Mouse (Mus musculus): Measurements from ENCODE around the gene Gpr107.
A peak's percentile ranks its signal among the peaks of the same experiment; 100 is the strongest.

The Gpr107 gene

GRCm38 (mm10) chr2:31151892-31152812 is at the start of gene Gpr107:
Gene Gpr107, plus strand, starts transcription at chr2:31152316.
- peak; percentile 62 to 87 for DNase-seq (ENCODE audit: low spot score in 2 of 2)

GRCm38 (mm10) chr2:31103321-31103720 is 48.8 kb upstream of the Gpr107 start:
- no peak for DNase-seq (ENCODE audit: low spot score in 2 of 2)

- no peak for DNase-seq (ENCODE audit: low spot score in 2 of 2)
Measured at GRCm38 (mm10) chr2:31105279-31105678, 46.8 kb upstream of the Gpr107 start.

GRCm38 (mm10) chr2:31106004-31106403 is 46.1 kb upstream of the Gpr107 start:
- DNase-seq (ENCODE audit: low spot score in 2 of 2): no peak

- no peak for DNase-seq (ENCODE audit: low spot score in 2 of 2)
Measured at GRCm38 (mm10) chr2:31106621-31107320, 45.3 kb upstream of the Gpr107 start.

- no peak for DNase-seq (ENCODE audit: low spot score in 2 of 2)
Measured at GRCm38 (mm10) chr2:31108186-31108585, 43.9 kb upstream of the Gpr107 start.

- DNase-seq (ENCODE audit: low spot score in 2 of 2): no peak
Measured at GRCm38 (mm10) chr2:31109960-31110548, 42.1 kb upstream of the Gpr107 start.

GRCm38 (mm10) chr2:31111685-31112084 is 40.4 kb upstream of the Gpr107 start:
- DNase-seq (ENCODE audit: low spot score in 2 of 2): no peak

- DNase-seq (ENCODE audit: low spot score in 2 of 2): no peak
Measured at GRCm38 (mm10) chr2:31114205-31114604, 37.9 kb upstream of the Gpr107 start.

- DNase-seq (ENCODE audit: low spot score in 2 of 2): no peak
Measured at GRCm38 (mm10) chr2:31115091-31115942, 36.8 kb upstream of the Gpr107 start.

- DNase-seq (ENCODE audit: low spot score in 2 of 2): no peak
Measured at GRCm38 (mm10) chr2:31115943-31116731, 36.0 kb upstream of the Gpr107 start.

- DNase-seq (ENCODE audit: low spot score in 2 of 2): no peak
Measured at GRCm38 (mm10) chr2:31118211-31118610, 33.9 kb upstream of the Gpr107 start.

- DNase-seq (ENCODE audit: low spot score in 2 of 2): no peak
Measured at GRCm38 (mm10) chr2:31118639-31119380, 33.3 kb upstream of the Gpr107 start.

- no peak for DNase-seq (ENCODE audit: low spot score in 2 of 2)
Measured at GRCm38 (mm10) chr2:31119795-31120194, 32.3 kb upstream of the Gpr107 start.

GRCm38 (mm10) chr2:31121131-31121693 is 30.9 kb upstream of the Gpr107 start:
- no peak for DNase-seq (ENCODE audit: low spot score in 2 of 2)

- DNase-seq (ENCODE audit: low spot score in 2 of 2): no peak
Measured at GRCm38 (mm10) chr2:31122806-31123205, 29.3 kb upstream of the Gpr107 start.

- DNase-seq (ENCODE audit: low spot score in 2 of 2): no peak
Measured at GRCm38 (mm10) chr2:31123493-31123892, 28.6 kb upstream of the Gpr107 start.

- no peak for DNase-seq (ENCODE audit: low spot score in 2 of 2)
Measured at GRCm38 (mm10) chr2:31124694-31125093, 27.4 kb upstream of the Gpr107 start.

GRCm38 (mm10) chr2:31125156-31125555 is 27.0 kb upstream of the Gpr107 start:
- no peak for DNase-seq (ENCODE audit: low spot score in 2 of 2)

- no peak for DNase-seq (ENCODE audit: low spot score in 2 of 2)
Measured at GRCm38 (mm10) chr2:31126048-31126447, 26.1 kb upstream of the Gpr107 start.

Data from spleen, postnatal 10 days (tissue).